Mouse (Mus musculus): ENCODE measurements around the gene AU040320.

Gene AU040320

DNA sequence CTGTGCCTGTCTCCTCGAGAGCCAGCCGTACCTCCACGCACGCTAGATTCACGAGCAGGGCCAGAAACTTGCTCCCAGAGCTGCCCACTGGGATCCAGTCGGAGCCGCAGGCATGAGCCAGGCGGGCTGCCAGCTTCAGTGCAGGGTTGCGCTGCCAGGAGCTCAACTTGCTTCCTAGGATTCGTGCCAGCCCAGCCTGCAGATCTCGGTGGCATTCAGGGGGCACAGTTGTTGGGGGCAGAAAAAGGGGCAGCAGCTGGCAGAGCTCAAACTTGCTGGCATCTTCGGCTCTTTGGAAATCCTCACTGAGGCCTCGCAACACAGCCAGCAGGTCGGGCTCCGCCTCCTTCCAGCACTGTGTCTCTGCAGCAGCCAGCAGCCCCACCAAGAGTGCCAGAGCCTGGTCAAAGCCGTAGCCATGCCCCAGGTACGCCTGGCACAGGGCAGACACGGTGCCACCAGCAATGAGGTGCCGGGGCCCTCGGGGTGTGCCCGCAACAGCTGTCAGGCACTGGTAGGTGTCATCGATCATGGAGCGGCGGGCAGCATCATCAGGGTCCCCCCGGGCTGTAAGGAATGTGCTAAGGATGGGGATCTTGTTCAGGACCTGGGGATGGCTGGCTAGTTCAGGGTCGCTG, 3.2 kb upstream of the AU040320 start:
- DNase-seq (ENCODE audit: low spot score): peak; percentile 21

- no peak for DNase-seq (ENCODE audit: low spot score)
These were observed 2.3 kb upstream of the AU040320 start for GRCm38 (mm10) chr4:126750863-126751555.

- no peak for DNase-seq (ENCODE audit: low spot score)
These were observed 1.8 kb upstream of the AU040320 start for GRCm38 (mm10) chr4:126751556-126752023.

GRCm38 (mm10) chr4:126752024-126752607, 1.2 kb upstream of the AU040320 start:
- peak; percentile 37 for DNase-seq (ENCODE audit: low spot score)

DNA sequence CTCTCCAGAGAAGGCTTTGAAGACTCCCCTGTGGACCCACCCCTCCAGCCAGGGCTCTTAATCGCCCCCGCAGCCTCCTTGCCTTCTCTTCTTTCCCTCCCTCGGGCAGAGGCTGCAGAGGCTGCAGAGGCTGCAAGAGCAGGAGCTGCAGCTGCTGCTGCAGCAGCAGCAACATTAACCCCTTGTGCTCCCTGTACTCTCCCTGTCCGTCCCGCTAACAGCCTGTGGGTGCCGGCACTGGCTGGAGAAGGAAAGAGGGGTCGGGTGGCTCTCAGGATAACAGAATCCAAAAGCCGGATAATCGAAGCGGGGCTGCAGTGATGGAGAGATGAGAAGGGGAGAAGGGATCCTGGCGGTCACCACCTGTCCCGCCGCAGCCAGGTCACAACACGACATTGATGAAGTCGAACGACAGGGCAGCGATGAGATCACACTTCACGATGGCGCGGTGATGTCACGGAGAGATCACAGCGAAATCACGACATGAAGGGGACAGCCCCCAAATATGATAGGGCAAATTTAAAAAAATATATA, 669 bp upstream of the AU040320 start:
- peak; percentile 63 for DNase-seq (ENCODE audit: low spot score)

DNA sequence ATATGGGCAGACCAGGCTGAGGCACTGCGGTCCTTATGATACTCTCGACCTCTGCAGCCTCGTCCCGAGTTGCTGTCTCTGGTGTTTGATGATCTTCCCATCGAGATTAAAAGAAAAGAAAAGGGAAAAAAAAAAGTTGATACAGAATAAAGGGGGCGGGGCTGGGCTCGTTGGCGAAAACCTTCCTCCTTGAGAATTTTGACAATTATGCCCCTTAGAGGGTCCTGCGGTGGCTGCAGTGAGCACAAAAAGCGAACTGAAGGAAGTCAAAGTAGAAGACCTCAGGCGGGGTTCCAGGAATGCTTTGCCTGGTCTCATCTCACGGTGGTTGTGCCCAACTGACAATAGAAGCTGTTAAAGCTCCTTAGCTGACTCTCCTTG, 877 bp downstream of the AU040320 start:
- DNase-seq (ENCODE audit: low spot score): no peak

DNA sequence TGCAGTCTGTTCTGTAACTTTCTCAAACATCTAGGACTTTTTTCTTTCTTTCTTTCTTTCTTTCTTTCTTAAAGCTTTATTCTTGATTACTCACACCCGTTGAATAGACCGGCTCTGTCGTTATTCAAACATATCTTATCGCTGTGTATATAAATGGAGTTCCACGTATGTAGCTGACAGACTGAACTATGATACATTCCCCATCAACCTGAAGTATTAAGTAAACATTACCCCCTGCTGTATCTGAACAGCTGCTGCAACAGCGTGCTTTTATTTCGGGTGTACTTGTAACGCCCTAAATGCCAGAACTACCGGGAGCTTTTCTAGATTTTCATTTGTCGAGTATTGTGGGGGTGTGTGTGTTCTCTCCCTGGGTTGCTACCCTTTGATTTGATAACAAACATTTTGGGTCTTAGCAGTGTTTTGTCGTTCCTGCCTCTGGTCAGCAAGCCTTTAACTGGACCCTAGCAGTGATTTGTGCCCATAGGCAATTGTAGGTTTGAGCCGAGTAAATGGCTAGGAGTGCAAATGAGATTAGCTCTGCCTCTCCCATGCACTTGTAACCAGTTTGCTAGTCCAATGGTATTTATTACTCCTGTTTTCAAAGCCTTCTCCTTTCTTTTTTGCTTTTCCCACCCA, 1.5 kb downstream of the AU040320 start:
- DNase-seq (ENCODE audit: low spot score): no peak

- peak; percentile 49 for DNase-seq (ENCODE audit: low spot score)
These were observed 3.4 kb downstream of the AU040320 start for GRCm38 (mm10) chr4:126756766-126757165.

GRCm38 (mm10) chr4:126758299-126758698, 5.0 kb downstream of the AU040320 start:
- no peak for DNase-seq (ENCODE audit: low spot score)

- DNase-seq (ENCODE audit: low spot score): no peak
These were observed 6.1 kb downstream of the AU040320 start for GRCm38 (mm10) chr4:126759435-126759834.

DNA sequence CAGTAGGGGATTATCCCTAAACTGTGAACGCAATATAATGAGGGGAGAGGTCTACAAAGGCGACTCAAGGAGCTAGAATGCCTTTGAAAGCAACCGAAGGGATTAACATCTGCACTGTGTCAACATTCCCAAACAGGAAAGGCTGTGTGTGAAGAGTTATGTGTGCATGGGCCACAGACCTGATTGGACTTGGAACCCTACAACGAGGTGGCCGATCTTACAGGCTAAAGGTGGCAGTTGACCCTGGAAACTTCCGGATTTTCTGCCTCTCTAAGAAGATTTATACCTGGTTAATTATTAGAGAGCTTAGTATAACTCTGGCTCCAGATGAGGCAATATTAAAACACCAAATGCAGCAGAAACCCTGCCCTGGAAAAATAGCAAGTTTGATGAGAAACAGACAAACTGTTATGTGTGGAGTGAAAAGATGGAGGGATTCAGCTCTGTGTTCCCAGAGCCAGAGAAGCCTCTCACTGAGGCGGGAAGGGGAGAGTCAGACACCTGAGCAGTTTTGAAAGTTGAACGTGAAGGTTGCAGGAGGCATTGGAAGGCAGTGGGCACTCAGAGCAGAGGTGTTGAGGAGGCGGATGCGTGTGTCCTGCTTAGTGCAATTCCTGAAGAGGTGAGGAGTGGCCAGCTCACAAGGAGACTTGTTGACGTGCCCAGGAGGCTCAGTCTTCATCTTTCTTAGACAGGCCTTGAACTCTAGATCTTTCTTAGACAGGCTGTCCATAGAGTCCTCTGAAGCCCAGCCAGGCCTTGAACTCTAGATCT, 9.4 kb downstream of the AU040320 start:
- no peak for DNase-seq (ENCODE audit: low spot score)

DNA sequence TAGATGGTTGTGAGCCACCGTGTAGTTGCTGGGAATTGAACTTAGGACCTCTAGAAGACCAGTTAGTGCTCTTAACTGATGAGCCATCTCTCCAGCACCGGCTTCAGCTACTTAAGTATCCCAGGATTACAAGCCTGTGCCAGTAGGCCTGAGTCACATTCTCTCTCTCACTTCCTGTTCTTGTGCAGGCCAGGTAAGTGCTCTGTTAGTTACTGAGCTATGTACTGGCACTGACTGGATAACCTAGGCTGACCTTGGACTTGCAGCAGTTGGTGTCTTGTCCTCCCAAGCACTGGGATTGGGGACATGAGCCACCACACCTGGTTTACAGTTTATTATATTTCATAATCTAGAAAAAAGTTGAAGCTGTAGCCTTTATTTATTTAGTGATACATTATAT, 10.1 kb downstream of the AU040320 start:
- DNase-seq (ENCODE audit: low spot score): no peak

DNA sequence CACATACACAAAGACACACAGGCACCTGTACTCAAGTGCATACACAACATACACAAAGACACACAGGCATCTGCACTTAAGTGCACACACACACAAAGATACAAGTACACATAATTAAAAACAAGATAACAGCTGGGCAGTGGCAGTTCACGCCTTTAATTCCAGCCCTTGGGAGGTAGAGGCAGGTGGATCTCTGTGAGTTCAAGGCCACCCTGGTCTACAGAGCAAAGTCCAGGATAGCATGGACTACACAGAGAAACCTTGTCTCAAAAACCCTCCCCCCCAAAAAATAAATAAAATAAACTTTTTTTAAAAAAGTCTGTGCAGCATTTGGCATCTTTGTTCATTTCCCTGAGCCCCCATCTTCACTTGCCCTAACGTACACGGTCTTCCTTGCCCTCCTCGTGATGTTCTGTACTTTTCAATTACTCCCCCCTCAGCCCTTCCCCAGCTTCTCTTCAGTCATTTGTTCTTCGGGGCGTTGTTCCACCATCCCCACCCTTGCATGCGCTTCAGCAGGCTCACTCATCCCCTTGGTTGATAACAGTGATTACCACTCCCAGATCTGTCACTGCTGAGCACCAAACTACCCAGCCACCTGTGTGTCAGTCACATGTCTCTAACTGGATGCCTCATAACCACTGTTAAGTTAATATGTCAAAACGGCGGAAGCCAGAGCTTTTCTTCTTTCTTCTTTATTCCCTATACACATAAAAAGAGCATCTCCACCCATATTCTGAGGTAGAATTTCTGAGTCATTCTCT, 16.6 kb downstream of the AU040320 start:
- DNase-seq (ENCODE audit: low spot score): no peak

- no peak for DNase-seq (ENCODE audit: low spot score)
These were observed 17.5 kb downstream of the AU040320 start for GRCm38 (mm10) chr4:126770831-126771230.

GRCm38 (mm10) chr4:126773871-126774270, 20.5 kb downstream of the AU040320 start:
- DNase-seq (ENCODE audit: low spot score): no peak

DNA sequence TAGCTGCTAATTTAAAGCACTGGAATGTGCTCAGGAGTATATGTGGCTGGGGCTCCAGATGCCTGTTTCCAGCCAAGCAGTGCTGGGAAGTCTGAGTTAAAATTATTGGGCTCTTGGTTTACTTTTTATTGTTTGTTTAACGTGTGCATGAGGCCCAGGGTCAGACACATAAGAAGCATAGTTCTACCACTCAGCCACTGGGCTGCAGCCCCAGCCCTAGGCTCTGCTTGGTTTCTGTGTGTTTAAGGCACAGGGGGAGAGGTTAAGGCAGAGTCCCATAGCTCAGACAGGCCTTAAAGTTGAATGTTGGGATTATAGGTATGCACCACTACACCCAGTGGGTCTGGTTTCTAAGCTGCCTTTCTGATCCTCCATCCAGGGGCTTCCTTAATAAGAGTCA, 21.8 kb downstream of the AU040320 start:
- DNase-seq (ENCODE audit: low spot score): no peak

GRCm38 (mm10) chr4:126779148-126779581, 25.8 kb downstream of the AU040320 start:
- DNase-seq (ENCODE audit: low spot score): no peak

DNA sequence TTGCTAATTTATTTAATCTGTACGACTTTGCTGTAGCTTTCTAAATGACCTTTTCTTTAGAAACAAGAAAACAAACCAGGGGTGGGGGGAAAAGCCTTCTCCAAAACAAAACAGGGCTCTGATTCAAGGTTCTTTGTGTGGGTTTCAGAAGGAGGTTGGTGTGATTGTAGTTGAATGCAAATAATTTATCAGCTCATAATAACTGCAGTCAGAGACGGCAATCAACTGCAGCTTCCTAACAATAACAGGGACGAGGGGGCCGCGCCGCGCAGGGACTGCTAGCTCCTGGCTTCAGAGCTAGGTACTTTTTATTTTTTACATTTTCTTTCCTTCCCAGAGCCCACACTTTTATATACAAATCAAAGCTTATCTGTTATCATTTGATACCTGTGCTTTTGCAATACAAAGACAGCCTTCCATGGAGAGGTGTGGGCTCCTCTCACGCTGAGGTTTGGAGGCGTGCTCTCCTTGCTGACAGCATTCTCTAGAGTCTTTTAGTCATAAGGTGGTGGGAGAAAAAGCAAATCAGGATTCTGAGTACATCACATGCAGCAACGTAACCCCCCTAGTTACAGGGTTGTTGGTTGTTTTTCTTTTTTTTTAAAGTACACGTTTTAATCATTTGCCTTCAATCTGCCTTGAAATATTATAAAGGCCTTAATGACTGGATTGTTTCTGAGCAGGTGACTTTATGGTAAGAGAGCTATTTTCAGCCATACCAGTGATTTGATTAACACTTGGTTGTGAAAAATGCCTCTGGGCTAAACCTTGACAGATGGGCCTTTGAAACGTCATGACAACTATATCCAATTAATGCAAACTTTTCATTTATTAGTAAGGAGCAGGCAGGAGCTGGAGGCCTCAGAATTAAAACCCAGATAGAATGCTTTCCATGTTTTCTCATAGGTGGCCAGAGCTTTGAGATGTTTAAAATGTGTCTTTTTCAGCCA, 26.8 kb downstream of the AU040320 start:
- DNase-seq (ENCODE audit: low spot score): no peak

DNA sequence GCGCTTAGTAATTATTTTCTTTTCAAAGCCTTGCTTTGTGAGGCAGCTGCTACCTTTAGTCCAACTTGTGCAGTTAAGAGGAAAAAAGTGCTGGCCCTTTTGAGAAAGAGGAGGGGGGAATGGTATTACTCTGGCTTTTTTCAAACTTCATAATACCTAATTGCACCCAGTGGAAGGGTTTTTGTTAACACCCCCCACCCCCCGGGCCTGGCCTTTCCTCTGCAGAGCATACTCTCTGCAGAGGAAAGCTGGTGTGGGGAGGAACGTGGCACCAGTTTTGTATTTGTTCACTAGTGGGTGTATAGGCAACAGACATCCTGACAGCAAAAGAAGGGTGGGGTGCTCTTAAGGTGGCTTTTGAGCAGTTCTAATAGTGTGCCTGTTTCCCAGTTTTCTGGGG, 28.5 kb downstream of the AU040320 start:
- no peak for DNase-seq (ENCODE audit: low spot score)

GRCm38 (mm10) chr4:126782512-126782911, 29.2 kb downstream of the AU040320 start:
- DNase-seq (ENCODE audit: low spot score): no peak

Measured in MN1 (cell line).